Mouse (Mus musculus) spleen, postnatal 36 days (tissue): ENCODE results near the gene Adgrv1.
"Not testable (repeated sequence)": the region's sequence is repeated elsewhere in the genome, so short reads cannot be mapped to it uniquely, and the experiment has no call there.

ENCODE experiments used
- DNase-seq, 2 experiments: peaks; one replicate each; pipeline ENCODE4 v3.0.0; 2022; ENCODE audit warnings: low spot score in 2 of 2, mixed read lengths in 1 of 2

Adgrv1 gene

DNA sequence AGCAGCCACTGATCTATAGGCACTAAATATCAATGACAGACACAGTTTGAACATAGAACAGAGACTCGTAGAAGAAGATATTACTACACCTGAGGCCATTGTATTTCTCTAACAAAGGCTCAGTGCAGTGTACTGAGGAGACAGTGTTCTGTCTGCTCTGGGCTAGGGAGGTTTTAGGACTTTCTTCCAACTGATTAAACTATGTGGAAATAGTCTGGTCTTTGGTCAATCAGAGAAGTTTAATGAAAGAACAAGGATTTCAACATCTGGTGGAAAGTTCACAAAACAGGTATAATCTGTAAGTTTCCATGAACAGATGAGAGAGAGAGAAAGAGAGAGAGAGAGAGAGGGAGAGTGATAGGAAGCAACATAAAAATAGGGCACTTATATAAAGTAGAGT is 297.7 kb downstream of the Adgrv1 start:
- DNase-seq, result no peak

GRCm38 (mm10) chr13:81332018-81332417 is 300.9 kb downstream of the Adgrv1 start:
- no peak for DNase-seq

DNA sequence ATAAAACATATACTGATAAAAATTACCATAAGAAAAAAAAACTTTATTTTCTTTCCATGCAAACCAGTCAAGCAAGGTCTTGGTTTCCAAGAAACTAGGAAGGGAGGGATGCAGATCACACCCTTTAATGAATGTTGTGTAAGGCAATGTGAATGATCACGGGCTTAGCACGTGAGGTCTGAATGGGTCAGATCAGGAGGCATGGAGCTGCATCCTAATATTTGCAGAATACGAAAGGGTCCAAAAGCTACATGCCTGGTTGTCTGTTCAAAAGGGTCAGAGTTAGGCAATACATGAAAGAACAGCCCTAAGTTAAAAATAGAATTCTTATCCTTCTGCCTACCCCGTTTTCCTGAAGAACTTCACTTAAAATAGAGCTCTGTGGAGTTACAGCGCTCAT is 303.2 kb downstream of the Adgrv1 start:
- no peak for DNase-seq

DNA sequence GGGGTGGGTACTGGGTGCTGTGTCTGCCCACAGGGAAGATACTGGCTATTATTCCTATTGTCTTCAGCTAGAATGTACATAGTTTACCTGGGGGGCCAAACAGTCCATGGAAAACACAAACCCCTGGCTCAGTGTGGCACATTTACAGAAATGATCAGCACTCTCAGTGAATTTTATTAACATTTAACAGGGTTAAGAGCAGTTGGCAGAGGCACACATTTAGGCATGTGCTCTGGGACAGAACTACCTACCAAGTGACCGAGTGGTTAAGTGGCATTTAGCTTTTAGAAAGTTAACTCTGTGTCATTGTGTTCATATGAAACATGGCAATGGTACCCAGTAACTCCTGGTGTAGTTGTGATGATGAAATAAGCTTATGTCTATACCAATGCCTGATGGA is 304.8 kb downstream of the Adgrv1 start:
- DNase-seq, result no peak

GRCm38 (mm10) chr13:81325606-81326215 is 307.2 kb downstream of the Adgrv1 start:
- DNase-seq, result no peak

DNA sequence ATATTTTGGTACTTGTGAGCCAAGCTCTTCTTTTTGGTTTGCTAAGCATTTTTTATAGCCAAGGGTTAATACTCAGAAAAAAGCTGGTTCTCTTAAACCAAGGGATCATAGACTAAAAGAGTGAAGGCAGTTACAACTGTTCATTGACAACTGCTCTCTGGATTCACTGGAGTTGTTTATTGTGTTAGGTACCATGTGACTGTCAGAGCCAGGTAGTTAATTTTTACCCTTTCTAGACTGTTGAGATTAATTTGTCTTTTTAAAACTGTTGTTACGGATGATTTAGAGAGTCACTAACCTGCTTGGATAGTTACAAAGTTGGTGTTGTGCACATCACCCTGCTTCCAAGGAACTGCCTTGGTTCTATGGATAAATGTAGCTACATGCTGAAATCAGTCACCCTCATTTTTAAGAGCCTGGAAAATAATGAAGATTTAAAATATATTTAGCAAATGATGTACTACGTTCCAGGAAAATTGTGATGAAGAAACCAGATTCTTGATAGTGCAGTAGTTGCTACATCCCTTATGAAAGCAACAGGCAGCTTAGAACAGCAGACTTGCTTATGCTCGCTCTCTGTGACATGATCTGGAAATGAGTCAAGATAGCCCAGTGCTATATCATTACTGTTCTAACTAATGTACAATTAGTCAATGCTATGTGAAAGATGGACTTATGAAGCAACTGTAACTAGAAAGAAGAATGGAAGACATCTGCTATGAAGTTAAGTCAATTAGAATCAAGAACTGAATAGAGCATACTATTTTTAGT is 309.2 kb downstream of the Adgrv1 start:
- no peak for DNase-seq

- DNase-seq, result no peak
Measured at GRCm38 (mm10) chr13:81316581-81316980, 316.4 kb downstream of the Adgrv1 start.

GRCm38 (mm10) chr13:81314306-81315120 is 318.4 kb downstream of the Adgrv1 start:
- no peak for DNase-seq

DNA sequence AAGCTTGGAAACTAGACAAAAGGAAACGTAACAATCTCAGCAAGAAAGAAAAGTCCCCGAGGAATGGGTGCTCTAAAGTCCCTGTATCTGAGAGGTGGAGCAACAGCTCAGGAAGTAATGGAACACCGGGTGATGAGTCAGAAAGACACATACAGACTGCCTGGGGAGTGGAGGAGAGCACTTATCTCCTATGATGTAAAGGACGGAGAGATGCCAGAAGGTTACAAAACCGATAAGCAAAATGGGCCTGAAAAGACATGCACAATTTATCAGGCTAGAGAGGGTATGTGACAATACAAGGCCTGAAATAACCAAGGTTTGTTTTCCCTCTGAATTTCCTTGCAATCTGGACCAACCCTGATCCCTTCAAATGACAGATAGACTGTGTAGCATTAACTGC is 320.8 kb downstream of the Adgrv1 start:
- DNase-seq, result no peak

DNA sequence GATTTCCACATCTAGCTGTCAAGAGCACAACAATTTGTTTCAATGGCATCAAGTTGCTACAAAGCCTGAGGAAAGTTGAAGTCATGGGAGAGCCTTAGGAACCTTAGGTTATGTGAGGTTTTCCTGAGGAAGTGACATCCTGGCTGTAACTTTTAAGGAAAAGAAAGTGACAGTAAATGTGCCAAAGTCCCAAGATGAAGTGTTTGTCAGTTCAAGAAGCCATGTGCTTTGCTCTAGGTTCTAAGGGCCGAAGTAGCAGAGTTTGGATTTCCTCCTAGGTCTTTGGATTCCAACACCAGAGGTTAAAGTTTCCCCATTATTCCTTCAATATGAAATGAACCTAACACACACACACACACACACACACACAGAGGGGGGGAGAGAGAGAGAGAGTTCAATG is 332.1 kb downstream of the Adgrv1 start:
- DNase-seq, result no peak

- no peak for DNase-seq
Measured at GRCm38 (mm10) chr13:81294106-81294505, 338.8 kb downstream of the Adgrv1 start.

GRCm38 (mm10) chr13:81282193-81282592 is 350.8 kb downstream of the Adgrv1 start:
- DNase-seq, result no peak

DNA sequence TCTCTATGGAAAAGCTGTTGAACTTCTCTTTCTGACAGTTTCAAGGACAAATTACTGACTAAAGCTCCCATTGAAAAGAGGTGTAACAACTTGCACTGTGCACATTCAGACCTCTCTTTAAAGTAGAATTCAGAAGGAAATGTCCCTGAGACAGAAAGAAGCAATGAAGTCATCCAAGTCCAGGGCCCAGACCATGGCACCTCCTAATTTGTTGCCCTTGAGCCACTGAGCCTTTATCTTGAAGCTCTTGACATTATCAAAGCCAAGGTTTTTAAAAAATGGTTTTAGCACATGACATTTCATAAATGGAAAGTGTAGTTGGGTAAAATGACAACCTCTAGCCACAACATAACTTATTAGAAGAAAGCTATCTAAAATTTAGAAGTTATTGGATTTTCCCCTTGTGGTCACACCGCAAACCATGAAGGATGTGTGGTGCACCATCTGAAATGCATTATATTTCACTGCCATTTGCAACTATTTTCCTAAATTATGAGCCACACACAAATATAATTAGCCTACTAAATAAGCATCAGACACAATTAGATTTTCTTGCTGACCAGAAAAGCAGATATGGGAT is 352.2 kb downstream of the Adgrv1 start:
- no peak for DNase-seq

DNA sequence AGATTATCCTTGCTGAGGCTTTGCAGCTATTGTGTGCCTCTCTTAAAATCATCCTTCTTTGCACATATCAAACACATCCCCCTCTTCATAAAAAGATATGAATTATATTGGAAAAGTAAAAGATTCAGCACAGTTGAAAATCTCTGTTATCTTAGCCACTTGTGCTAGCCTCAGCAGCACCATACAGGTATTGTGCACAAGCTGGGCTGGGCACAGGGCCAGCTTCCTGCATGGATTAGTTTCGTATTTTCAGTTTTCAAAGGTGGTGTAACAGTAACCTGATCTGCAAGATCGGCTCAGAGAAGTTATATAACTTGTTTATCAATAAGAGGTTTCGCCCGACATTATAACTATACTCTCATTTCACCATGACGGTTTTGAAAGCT is 353.6 kb downstream of the Adgrv1 start:
- DNase-seq, result no peak

- DNase-seq, result no peak
Measured at GRCm38 (mm10) chr13:81278669-81279350, 354.1 kb downstream of the Adgrv1 start.

- DNase-seq, result no peak
Measured at GRCm38 (mm10) chr13:81273837-81274236, 359.1 kb downstream of the Adgrv1 start.

GRCm38 (mm10) chr13:81270396-81270795 is 362.6 kb downstream of the Adgrv1 start:
- no peak for DNase-seq

GRCm38 (mm10) chr13:81269056-81269455 is 363.9 kb downstream of the Adgrv1 start:
- DNase-seq, result no peak

DNA sequence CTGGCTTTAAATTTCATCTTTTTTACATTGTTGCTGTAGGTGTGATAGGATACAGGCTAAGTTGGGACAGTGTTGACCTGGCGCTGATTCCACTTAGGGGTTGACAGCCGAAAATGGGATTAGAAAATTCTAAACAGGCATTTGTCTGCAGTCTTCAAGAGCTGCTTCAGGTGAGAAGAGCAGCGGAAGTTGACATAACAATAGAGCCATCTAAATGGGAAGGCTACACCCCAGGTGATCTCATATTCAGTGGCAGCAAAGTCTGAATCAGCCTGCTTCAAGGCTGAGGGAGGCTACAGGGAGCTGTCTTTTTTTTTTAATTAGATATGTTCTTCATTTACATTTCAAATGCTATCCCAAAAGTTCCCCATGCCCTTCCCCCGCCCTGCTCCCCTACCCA is 365.5 kb downstream of the Adgrv1 start:
- DNase-seq, result not testable (repeated sequence)

DNA sequence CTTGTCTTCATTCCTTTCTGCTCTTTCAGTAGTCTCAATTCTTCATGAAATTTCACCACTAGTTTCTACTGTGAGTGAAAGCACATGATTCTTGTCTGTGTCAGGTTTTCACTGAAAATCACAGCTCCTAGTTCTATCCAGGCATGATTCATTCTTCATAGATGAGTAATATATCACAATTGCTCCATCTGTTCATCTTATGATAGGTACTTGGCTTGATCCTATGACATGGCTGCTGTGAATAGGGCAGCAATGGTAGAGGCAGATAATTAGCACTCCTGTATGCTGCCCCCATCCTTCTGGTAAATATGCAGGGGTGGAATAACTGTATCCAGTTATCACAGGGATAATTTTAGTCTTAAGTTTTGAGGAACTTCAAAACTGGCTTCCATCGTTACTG is 368.5 kb downstream of the Adgrv1 start:
- DNase-seq, result no peak

GRCm38 (mm10) chr13:81241181-81241580 is 391.8 kb downstream of the Adgrv1 start:
- no peak for DNase-seq

GRCm38 (mm10) chr13:81239836-81240235 is 393.1 kb downstream of the Adgrv1 start:
- DNase-seq, result no peak
